Mouse (Mus musculus) liver, embryonic 12.5 days (tissue): ENCODE results near the gene Arhgap17. TPM values are rescaled to one million over a fixed set of nuclear protein-coding genes. Genes with fewer than 3 reads are reported as not detected.

Source experiments
- ATAC-seq: fragments of 200-750 bp; cut with Nextera tagmentation; 2 replicates; pipeline ENCODE4 v1.8.0; 2017; ENCODE audit warnings: moderate number of reproducible peaks, mild to moderate bottlenecking, moderate library complexity
- H3K27ac ChIP-seq: fragments of 300-500 bp; sonication (generic); 2 replicates; pipeline ENCODE4 v1.5.1; 2016; ENCODE audit warnings: mild to moderate bottlenecking
- H3K27me3 ChIP-seq: fragments of 300-500 bp; sonication (generic); replicated peaks from 2 replicates; pipeline ENCODE4 v1.6.1; 2016; ENCODE audit warnings: mild to moderate bottlenecking, moderate library complexity
- H3K36me3 ChIP-seq: fragments of 300-500 bp; sonication (generic); 2 replicates; pipeline ENCODE4 v1.6.1; 2016; ENCODE audit warnings: mild to moderate bottlenecking, moderate library complexity
- H3K4me1 ChIP-seq: fragments of 300-500 bp; sonication (generic); 2 replicates; pipeline ENCODE4 v1.6.1; 2016
- H3K4me2 ChIP-seq: fragments of 300-500 bp; sonication (generic); 2 replicates; pipeline ENCODE4 v1.6.1; 2016; ENCODE audit warnings: mild to moderate bottlenecking, moderate library complexity
- H3K4me3 ChIP-seq: fragments of 300-500 bp; sonication (generic); 2 replicates; pipeline ENCODE4 v1.5.1; 2016; ENCODE audit warnings: mild to moderate bottlenecking, moderate library complexity
- H3K9ac ChIP-seq: fragments of 300-500 bp; sonication (generic); 2 replicates; pipeline ENCODE4 v1.6.1; 2016; ENCODE audit warnings: mild to moderate bottlenecking, moderate library complexity
- H3K9me3 ChIP-seq: fragments of 300-500 bp; sonication (generic); replicated peaks from 2 replicates; pipeline ENCODE4 v1.6.1; 2016; ENCODE audit warnings: mild to moderate bottlenecking, moderate library complexity
- WGBS: fragments of 180-500 bp; shearing (Covaris S2); methylation state at CpG from one replicate; pipeline ENCODE4 v1.1.7; 2016; ENCODE audit not compliant: insufficient replicate concordance; 5-methylcytosine and 5-hydroxymethylcytosine counted together
- polyA plus RNA-seq: library from polyadenylated mRNA; unstranded; fragments of >200 nt; fragmentation: Nextera tagmentation; extraction: Ambion mirVana; gene quantifications from 2 replicates; pipeline ENCODE4 v1.2.1, GENCODE M21; 2016

The Arhgap17 gene
- polyA plus RNA-seq, 1 experiment from 2014 or later: 16.7 TPM

DNA sequence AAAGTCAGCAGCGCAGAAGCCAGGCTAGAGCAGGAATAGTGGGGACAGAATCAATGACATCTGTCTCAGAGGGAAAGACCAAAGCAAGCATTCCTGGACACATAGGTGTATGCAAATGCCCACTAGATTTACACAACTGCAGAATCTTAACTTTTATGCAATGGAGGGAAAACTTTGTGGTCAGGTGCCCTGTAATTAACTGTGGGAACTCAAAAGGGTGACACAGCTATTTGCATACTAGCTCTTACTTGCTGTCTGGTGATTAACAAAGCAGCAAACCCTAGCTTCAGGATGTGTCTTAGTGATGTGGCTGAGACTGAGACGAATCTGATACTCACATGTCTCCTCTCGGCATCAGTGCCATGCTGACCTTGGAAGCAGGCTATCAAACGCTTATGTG, 42.8 kb downstream of the Arhgap17 start:
- no peak for ATAC-seq
- H3K27me3 ChIP-seq: no peaks in the 10 kb centered on the region
- H3K4me1 ChIP-seq: peaks cover 74% of the 10 kb centered on the region
- peaks cover 70% of the 10 kb centered on the region for H3K36me3 ChIP-seq
- H3K4me2 ChIP-seq: peak overlapping the region; percentile 49; the same call in 1 of the 2 replicates
- no peak overlapping the region for H3K9ac ChIP-seq
- no peaks in the 10 kb centered on the region for H3K9me3 ChIP-seq
- WGBS: 58% methylated on average over 4 of the region's 4 CpGs
- peak overlapping the region; percentile 80 for H3K27ac ChIP-seq
- H3K4me3 ChIP-seq: no peak overlapping the region

DNA sequence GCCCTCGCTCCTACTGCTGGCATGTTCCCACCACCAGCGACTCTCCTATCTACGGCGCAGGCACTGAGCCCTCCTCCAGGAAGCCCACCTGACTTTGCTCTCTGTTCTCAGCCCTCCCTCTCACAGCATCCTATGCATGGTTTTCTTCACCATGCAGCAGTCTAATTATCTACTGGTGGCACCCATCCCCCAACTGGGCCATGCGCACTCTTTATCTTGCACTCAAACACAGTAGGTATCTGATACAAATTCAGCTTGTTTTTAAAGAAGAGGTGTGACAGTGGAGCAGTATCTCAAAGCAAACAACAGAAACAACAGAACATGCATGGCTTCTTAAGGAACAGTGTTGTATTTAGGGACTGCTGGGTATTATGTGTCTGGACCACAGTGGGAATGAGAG, 43.7 kb downstream of the Arhgap17 start:
- H3K9me3 ChIP-seq: no peaks in the 10 kb centered on the region
- peaks cover 66% of the 10 kb centered on the region for H3K4me1 ChIP-seq
- H3K36me3 ChIP-seq: peaks cover 77% of the 10 kb centered on the region
- H3K27ac ChIP-seq: peak overlapping the region; percentile 80
- peak overlapping the region; percentile 49 for H3K4me2 ChIP-seq
- 0 out of 2 replicates have a peak overlapping the region, but pooled peaks have one; percentile 1 for H3K4me3 ChIP-seq
- H3K27me3 ChIP-seq: no peaks in the 10 kb centered on the region
- peak; percentile 65 for ATAC-seq
- 72% methylated on average over 5 of the region's 5 CpGs for WGBS
- peak overlapping the region; percentile 57; the same call in 1 of the 2 replicates for H3K9ac ChIP-seq

DNA sequence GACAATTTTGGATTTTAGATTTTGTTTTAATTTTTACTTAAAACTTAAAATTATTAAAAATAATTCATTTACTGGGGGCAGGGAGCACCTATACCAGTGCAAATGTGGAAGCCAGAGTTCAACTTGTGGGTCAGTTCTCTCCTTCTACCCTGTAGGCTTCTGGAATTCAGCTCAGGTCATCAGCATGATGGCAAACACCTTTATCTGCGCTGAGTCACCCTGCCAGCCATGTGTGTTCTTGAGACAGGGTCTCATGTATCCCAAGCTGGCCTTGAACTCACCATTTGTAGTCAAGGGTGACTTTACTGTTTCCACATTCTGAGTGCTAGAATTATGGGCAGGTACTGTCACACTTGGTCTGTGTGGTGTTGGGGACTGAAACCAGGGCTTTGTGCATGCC, 45.6 kb downstream of the Arhgap17 start:
- Histone ChIP-seq H3K36me3 (peaks cover 89% of the 10 kb centered on the region), H3K27me3 (no peaks in the 10 kb centered on the region), H3K9ac (no peak overlapping the region), H3K9me3 (no peaks in the 10 kb centered on the region), H3K4me1 (peaks cover 64% of the 10 kb centered on the region), H3K27ac (peak overlapping the region; percentile 80; the same call in 1 of the 2 replicates), H3K4me3 (no peak overlapping the region), H3K4me2 (no peak overlapping the region)
- ATAC-seq: peak; percentile 46
- WGBS: 80% methylated on average over 1 of the region's 1 CpGs

DNA sequence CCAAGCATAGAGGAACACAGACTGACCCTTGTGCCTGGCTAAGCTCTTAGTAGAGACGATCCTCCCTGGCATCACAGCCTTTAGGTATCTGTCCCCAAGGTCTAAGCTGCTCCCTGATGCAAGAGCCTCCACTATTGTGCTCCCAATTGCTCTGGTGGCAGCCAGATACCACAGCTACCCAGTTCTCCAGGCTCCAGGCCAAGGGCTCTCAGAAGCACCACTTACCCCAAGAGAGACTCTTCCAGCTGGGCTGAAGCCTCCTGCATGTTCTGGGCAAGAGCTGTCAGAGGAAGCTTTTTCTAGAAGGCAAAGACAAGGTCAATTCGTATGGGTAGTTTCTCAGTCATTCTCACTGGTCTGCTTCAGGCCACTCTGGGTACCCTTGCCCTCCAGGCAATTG, 46.3 kb downstream of the Arhgap17 start:
- H3K4me2 ChIP-seq: 0 out of 2 replicates have a peak overlapping the region, but pooled peaks have one; percentile 21
- WGBS: 74% methylated on average over 2 of the region's 2 CpGs
- peaks cover 64% of the 10 kb centered on the region for H3K4me1 ChIP-seq
- H3K27me3 ChIP-seq: no peaks in the 10 kb centered on the region
- no peak overlapping the region for H3K9ac ChIP-seq
- H3K27ac ChIP-seq: peak overlapping the region; percentile 66
- H3K9me3 ChIP-seq: no peaks in the 10 kb centered on the region
- peaks cover 93% of the 10 kb centered on the region for H3K36me3 ChIP-seq
- H3K4me3 ChIP-seq: no peak overlapping the region
- ATAC-seq: no peak

DNA sequence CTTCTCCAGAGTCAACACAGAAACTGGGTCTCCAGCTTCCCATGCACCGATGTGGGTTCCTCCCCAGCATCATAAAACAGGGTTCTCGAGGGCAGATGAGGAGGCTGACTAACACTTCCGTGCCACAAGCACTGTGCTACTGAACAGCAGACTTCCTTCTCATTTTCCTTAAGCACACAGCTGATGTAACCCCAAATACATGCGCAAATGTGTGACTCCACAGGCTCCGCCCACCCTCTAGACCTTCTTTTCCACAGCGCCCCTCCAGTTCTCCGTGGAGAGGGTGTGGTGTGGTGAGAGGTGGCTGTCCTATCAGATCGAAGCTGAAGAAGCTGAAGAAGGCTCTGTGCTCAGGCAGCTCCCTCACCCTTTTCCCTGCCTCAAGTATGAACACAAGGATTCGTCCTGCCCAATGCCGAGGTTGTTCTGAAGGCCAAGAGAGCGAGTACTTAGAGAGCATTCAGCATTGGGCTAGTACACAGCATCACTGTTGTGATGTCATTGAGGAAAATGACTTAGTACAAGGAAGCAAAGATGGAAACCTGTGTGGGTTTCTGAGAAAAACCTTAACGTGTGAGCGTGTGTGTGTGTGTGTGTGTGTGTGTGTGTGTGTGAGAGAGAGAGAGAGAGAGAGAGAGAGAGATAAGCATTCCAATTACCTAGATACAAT, 47.1 kb downstream of the Arhgap17 start:
- no peak overlapping the region for H3K4me3 ChIP-seq
- peak overlapping the region; percentile 21 for H3K4me2 ChIP-seq
- ATAC-seq: peak; percentile 78

DNA sequence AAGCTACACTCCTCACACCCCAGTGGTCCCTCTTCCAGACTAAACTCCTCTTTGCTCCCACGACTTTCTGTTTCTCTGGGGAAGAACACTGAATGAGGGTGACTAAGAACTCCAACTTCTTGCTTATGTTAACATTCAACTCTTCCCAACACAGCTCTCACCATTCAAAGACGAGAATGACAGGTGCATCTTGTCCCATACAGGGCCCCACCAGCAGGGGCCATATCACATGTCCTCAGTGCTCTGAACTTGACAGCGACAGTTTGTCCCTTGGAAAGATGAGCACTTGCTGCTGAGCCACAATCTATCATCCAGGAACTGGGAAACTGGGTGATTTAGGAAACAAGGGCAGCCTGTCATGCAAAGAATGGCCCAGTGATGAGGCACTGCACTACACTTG, 57.0 kb downstream of the Arhgap17 start:
- Histone ChIP-seq H3K4me1 (no peaks in the 10 kb centered on the region), H3K9ac (no peak overlapping the region), H3K4me2 (no peak overlapping the region), H3K27me3 (no peaks in the 10 kb centered on the region), H3K27ac (no peak overlapping the region), H3K36me3 (peaks cover 93% of the 10 kb centered on the region), H3K4me3 (no peak overlapping the region), H3K9me3 (no peaks in the 10 kb centered on the region)
- WGBS: 74% methylated on average over 3 of the region's 3 CpGs
- ATAC-seq: no peak

More for the DNA sequence above, 47.1 kb downstream of the Arhgap17 start:
- Histone ChIP-seq H3K27me3 (no peaks in the 10 kb centered on the region), H3K27ac (peak overlapping the region; percentile 55), H3K36me3 (peaks cover 95% of the 10 kb centered on the region), H3K9ac (peak overlapping the region; percentile 31; the same call in 1 of the 2 replicates), H3K9me3 (no peaks in the 10 kb centered on the region), H3K4me1 (peaks cover 56% of the 10 kb centered on the region)
- WGBS: 56% methylated on average over 13 of the region's 13 CpGs

DNA sequence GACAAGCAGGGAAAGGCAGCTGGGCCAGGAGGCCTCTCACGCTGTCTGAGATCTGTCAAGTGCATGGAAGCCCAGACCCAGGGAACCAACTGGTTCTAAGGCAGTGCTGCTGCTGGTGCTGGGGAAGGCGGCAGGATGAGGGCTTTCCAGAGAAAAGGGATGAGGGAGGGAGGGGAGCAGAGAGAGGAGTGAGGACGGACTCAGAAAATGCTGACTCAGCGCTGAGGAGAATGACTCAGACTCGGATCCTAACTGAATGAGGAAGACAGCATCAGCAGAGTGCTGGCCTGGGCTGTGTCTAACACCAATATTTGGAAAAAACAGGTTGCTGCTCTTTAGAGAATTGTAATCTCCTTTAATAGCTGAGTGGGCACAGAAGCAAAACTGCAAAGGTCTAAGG, 57.9 kb downstream of the Arhgap17 start:
- Histone ChIP-seq H3K4me3 (no peak overlapping the region), H3K9me3 (no peaks in the 10 kb centered on the region), H3K9ac (no peak overlapping the region), H3K27me3 (no peaks in the 10 kb centered on the region), H3K4me2 (no peak overlapping the region), H3K4me1 (no peaks in the 10 kb centered on the region), H3K36me3 (peaks cover 93% of the 10 kb centered on the region), H3K27ac (no peak overlapping the region)
- 62% methylated on average over 5 of the region's 5 CpGs for WGBS
- ATAC-seq: no peak

DNA sequence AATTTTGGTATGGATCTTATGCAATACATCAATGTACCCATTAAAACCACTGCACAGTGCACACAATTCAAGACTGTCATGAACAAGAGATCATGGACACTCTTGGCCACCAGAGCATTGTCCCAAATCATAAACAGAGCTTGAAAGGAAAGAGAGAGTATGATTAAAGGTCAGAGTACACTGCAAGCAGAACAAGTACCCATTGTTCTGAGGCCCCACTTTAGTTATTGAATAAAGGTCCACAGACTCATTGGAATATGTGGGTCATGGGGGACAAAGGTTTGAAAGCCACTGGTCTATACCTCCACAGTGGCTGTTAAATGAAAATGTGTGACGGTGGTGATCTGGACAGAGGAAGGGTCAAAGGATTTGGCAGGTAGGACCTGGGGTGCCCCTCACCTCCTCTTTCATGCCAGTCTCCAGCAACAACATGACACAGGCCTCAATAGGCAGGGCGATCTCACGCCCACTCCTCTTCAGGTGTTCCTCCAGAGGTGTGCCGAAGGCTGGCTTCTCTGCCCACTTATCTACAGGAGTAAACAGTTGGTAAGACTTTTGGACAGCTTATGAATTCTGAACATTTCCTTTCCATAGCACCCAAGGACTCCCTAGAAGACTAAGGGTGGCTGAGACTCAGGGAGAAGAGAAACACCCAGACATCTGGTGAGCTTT, 61.7 kb downstream of the Arhgap17 start:
- no peak overlapping the region for H3K4me3 ChIP-seq
- H3K4me2 ChIP-seq: no peak overlapping the region
- no peak overlapping the region for H3K9ac ChIP-seq
- no peaks in the 10 kb centered on the region for H3K9me3 ChIP-seq
- H3K36me3 ChIP-seq: peaks cover 100% of the 10 kb centered on the region
- H3K4me1 ChIP-seq: no peaks in the 10 kb centered on the region
- no peak for ATAC-seq
- WGBS: 86% methylated on average over 4 of the region's 4 CpGs
- H3K27ac ChIP-seq: no peak overlapping the region
- H3K27me3 ChIP-seq: no peaks in the 10 kb centered on the region

DNA sequence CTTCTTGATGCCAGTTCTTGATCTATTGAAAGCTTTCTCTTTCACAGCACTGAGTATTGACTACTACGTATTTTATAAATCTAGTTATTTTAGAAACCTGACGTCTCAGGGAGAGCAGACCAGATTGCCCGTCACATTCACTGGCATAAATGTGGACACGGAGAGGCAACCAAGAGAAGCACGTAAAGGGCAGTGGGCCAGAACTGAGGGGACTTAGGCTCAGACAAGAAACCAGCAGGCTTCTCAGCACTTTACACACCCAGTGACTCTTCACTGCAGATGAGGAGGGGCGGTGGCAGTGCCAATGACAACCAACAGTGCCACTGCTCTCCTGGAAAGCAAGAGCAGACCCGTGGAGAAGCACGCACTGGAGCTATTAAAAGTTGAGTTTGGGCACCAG, 62.5 kb downstream of the Arhgap17 start:
- ATAC-seq: no peak
- Histone ChIP-seq H3K4me1 (no peaks in the 10 kb centered on the region), H3K9ac (no peak overlapping the region), H3K36me3 (peaks cover 100% of the 10 kb centered on the region), H3K4me3 (no peak overlapping the region), H3K4me2 (no peak overlapping the region), H3K27me3 (no peaks in the 10 kb centered on the region), H3K27ac (no peak overlapping the region), H3K9me3 (no peaks in the 10 kb centered on the region)
- WGBS: 90% methylated on average over 8 of the region's 8 CpGs

DNA sequence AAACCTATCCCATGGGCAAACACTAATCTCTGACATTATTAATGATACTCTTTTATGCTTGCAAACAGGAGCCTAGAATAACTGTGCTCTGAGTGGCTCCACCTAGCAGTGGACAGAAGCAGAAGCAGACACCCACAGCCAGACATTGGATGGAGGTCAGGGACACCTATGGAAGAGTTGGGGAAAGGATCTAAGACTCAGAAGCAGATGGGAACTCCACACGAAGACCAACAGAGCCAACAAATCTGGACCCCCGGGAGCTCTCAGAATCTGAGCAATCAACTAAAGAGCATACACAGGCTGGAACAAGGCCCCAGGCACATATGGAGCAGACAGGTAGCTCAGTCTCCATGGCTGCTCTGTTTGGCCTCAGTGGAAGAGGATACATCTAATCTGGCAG, 64.3 kb downstream of the Arhgap17 start:
- Histone ChIP-seq H3K4me1 (no peaks in the 10 kb centered on the region), H3K27me3 (no peaks in the 10 kb centered on the region), H3K27ac (no peak overlapping the region), H3K4me2 (no peak overlapping the region), H3K4me3 (no peak overlapping the region), H3K9ac (no peak overlapping the region), H3K9me3 (no peaks in the 10 kb centered on the region), H3K36me3 (peaks cover 96% of the 10 kb centered on the region)
- 81% methylated on average over 2 of the region's 2 CpGs for whole genome bisulfite sequencing
- ATAC-seq: no peak

DNA sequence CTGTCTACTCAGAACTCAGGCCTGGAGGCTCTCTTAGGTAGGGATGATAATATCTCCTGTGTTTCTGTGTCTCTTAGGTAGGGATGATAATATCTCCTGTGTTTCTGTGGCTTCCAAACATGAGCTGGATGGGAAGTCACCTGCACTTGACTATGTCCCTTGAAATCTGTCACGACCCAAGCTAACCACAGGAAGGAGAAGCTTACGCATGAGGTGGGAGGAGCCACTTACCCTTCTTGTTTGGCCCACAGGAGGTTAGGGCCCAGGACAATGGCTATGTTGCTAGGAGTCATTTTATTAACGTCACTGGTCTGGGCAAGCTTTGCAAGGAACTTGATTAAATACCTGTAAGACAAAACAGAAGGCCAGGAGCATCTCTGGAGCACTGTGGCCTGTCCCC, 69.5 kb downstream of the Arhgap17 start:
- Histone ChIP-seq H3K9me3 (no peaks in the 10 kb centered on the region), H3K27ac (no peak overlapping the region), H3K4me2 (no peak overlapping the region), H3K36me3 (peaks cover 95% of the 10 kb centered on the region), H3K9ac (no peak overlapping the region), H3K27me3 (no peaks in the 10 kb centered on the region), H3K4me1 (no peaks in the 10 kb centered on the region), H3K4me3 (no peak overlapping the region)
- ATAC-seq: no peak
- WGBS: 71% methylated on average over 3 of the region's 3 CpGs

DNA sequence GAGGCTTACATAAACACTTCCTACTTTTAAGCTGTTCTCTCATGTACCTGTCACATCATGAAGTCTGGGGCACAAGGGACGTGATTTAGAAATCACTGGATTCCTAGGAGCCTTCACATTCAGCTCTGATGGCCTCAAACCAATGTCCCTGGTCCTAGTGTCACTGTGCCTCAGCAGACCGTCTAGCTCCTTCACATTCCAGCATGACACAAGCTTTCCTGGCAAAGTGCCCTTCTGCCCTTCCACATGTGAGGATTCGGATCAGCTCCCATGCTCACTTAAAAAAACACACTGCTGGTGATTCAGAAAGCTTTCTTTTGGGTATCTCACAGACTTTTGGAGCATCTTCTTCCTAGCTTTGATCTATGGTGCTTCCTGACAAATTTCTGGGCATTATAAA, 71.5 kb downstream of the Arhgap17 start:
- Histone ChIP-seq H3K4me1 (no peaks in the 10 kb centered on the region), H3K9me3 (no peaks in the 10 kb centered on the region), H3K9ac (no peak overlapping the region), H3K4me2 (no peak overlapping the region), H3K27me3 (no peaks in the 10 kb centered on the region), H3K4me3 (no peak overlapping the region), H3K36me3 (peaks cover 95% of the 10 kb centered on the region), H3K27ac (no peak overlapping the region)
- no peak for ATAC-seq
- 80% methylated on average over 3 of the region's 3 CpGs for WGBS
